Mouse (Mus musculus) splenic B cell, adult 2 months (primary cell): ENCODE data around the gene Mfsd6l.

ENCODE experiments used
- DNase-seq: peaks from one replicate; pipeline ENCODE4 v3.0.0-alpha.2; 2011; ENCODE audit warnings: low read depth, low spot score
- H3K27me3 ChIP-seq: 2 replicates; pipeline ENCODE4 v1.6.1; 2012; ENCODE audit warnings: mild to moderate bottlenecking, low read length, moderate library complexity, mixed read lengths; ENCODE audit not compliant: control insufficient read depth, poor library complexity, insufficient read depth, severe bottlenecking
- H3K36me3 ChIP-seq: 2 replicates; pipeline ENCODE4 v1.6.1; 2012; ENCODE audit warnings: mild to moderate bottlenecking, low read length, moderate library complexity, mixed read lengths; ENCODE audit not compliant: control insufficient read depth, poor library complexity, insufficient read depth, severe bottlenecking

The Mfsd6l gene

DNA sequence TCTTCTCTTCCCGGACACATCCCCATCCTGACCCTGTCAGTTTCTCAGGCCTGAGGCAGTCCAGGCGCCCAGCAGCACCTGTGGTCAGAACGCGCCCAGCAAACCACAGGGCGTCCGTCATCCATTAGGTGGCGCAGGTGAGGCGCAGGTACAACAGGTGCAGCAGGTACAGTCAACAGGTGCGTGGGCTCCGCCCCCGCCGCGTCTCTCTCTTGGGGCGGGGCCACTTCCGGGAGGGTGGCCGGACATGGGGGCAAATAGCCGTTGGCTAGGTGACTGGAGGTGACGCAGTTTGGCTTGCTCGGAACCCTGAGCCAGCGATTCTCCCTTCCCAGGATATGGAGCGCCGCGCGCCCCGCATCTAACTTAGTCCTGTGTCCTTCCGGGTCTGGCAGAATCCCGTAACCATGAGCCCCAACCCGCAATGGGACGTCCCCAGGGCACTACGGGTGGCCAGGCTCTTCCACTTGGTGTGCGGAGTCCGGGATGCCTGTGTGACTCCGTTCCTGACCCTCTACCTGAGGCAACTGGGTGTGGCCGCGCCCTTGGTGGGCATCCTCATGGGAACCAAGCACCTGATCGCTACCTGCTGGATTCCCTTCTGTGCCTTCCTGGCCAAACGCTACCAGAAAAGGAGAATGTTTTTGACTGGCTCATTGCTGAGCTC is at the start of gene Mfsd6l:
Gene Mfsd6l (plus strand): TSS at position 269 of the 667 bp plus-strand sequence.
- H3K36me3 ChIP-seq: no peaks in the 10 kb centered on the region
- H3K27me3 ChIP-seq: no peaks in the 10 kb centered on the region; the same call in 1 of the 2 replicates
- DNase-seq: peak; percentile 13

DNA sequence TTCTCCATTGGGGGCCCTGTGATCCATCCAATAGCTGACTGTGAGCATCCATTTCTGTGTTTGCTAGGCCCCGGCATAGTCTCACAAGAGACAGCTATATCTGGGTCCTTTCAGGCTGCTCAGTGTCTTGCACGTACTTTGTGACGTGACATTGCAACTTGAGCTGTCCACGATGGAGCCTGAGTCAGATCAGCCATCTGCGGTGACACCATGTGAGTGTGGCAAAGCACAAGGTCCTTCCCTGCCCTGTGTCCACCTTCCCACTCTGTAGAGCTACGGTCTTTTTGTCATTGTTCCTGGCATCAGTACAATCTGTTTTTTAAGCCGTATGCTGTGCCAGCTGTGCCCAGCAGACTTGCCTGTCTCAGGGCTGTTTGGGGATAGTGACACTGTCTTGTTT is 48.7 kb upstream of the Mfsd6l start:
- no peaks in the 10 kb centered on the region for H3K36me3 ChIP-seq
- no peak for DNase-seq
- H3K27me3 ChIP-seq: no peaks in the 10 kb centered on the region

GRCm38 (mm10) chr11:68508619-68509018 is 47.4 kb upstream of the Mfsd6l start:
- Histone ChIP-seq H3K27me3 (no peaks in the 10 kb centered on the region), H3K36me3 (no peaks in the 10 kb centered on the region)
- no peak for DNase-seq

DNA sequence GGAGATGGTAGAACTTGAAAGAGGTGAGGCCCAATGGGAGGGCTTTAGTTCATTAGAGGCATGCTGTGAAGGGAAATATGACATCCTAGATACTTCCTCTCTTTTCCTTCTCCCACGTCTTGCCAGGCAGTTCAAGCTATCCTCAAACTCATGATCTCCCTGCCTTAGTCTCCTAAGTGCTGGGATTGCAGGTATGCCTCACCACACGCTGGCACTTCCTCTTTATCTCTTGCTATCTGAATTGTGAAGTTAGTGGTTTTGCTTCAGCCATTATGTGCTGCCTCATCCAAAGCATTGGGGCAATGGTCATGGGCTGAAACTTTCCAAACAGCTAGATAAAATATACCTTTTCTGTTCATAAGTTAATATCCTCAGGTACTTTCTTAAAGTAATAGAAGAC is 46.8 kb upstream of the Mfsd6l start:
- no peaks in the 10 kb centered on the region for H3K27me3 ChIP-seq
- no peaks in the 10 kb centered on the region for H3K36me3 ChIP-seq
- no peak for DNase-seq

GRCm38 (mm10) chr11:68513969-68514368 is 42.0 kb upstream of the Mfsd6l start:
- no peak for DNase-seq
- H3K36me3 ChIP-seq: no peaks in the 10 kb centered on the region
- H3K27me3 ChIP-seq: no peaks in the 10 kb centered on the region

- no peak for DNase-seq
- Histone ChIP-seq H3K36me3 (no peaks in the 10 kb centered on the region), H3K27me3 (no peaks in the 10 kb centered on the region)
These were observed 36.6 kb upstream of the Mfsd6l start for GRCm38 (mm10) chr11:68519362-68519761.

GRCm38 (mm10) chr11:68519815-68520214 is 36.2 kb upstream of the Mfsd6l start:
- no peaks in the 10 kb centered on the region for H3K36me3 ChIP-seq
- DNase-seq: peak; percentile 49
- no peaks in the 10 kb centered on the region for H3K27me3 ChIP-seq

DNA sequence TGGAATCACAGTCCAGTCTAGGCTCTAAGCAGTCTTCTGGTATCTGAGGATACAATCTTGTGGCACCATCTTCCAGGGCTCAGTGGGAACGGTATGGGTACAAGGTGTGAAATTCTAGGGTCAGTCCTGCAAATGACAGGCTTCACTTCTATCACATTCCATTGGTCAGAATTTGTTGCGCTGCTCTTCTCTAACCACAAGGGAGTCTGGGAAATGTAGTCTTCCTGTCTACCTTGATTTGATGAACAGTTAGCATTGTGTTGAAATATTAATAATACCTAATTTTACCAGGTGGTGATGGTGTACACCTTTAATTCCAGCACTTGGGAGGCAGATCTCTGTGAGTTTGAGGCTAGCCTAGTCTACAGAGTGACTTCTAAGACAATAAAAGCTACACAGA is 35.5 kb upstream of the Mfsd6l start:
- Histone ChIP-seq H3K36me3 (no peaks in the 10 kb centered on the region), H3K27me3 (no peaks in the 10 kb centered on the region)
- DNase-seq: no peak

DNA sequence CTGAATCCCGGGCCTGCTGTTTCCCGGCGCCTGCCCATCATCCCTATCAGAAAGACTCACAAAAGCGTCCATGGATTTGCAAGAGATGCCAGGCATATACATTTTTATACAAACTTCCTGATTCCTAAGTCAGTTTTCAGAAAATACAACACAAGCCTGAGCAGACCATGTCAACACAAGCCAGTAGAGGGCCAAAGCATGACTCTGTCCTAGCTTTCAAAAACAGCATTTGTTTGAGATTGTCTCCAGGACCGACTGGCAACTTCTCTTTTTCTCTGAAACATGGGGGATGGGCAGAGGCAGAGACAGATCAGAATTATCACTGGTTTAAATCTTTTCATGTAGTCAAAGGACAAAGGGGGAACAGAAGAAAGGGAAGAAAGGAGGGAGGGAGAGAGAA is 34.6 kb upstream of the Mfsd6l start:
- DNase-seq: peak; percentile 36
- no peaks in the 10 kb centered on the region for H3K36me3 ChIP-seq

GRCm38 (mm10) chr11:68526441-68526840 is 29.5 kb upstream of the Mfsd6l start:
- Histone ChIP-seq H3K36me3 (no peaks in the 10 kb centered on the region), H3K27me3 (no peaks in the 10 kb centered on the region)
- DNase-seq: no peak

More for the DNA sequence above, 34.6 kb upstream of the Mfsd6l start:
- no peaks in the 10 kb centered on the region for H3K27me3 ChIP-seq

- no peaks in the 10 kb centered on the region for H3K36me3 ChIP-seq
- no peak for DNase-seq
- no peaks in the 10 kb centered on the region for H3K27me3 ChIP-seq
These were observed 24.8 kb upstream of the Mfsd6l start for GRCm38 (mm10) chr11:68531066-68531806.

GRCm38 (mm10) chr11:68531941-68532535 is 23.9 kb upstream of the Mfsd6l start:
- Histone ChIP-seq H3K27me3 (no peaks in the 10 kb centered on the region), H3K36me3 (no peaks in the 10 kb centered on the region)
- DNase-seq: no peak

- DNase-seq: no peak
- no peaks in the 10 kb centered on the region for H3K36me3 ChIP-seq
- no peaks in the 10 kb centered on the region for H3K27me3 ChIP-seq
These were observed 23.2 kb upstream of the Mfsd6l start for GRCm38 (mm10) chr11:68532773-68533172.

DNA sequence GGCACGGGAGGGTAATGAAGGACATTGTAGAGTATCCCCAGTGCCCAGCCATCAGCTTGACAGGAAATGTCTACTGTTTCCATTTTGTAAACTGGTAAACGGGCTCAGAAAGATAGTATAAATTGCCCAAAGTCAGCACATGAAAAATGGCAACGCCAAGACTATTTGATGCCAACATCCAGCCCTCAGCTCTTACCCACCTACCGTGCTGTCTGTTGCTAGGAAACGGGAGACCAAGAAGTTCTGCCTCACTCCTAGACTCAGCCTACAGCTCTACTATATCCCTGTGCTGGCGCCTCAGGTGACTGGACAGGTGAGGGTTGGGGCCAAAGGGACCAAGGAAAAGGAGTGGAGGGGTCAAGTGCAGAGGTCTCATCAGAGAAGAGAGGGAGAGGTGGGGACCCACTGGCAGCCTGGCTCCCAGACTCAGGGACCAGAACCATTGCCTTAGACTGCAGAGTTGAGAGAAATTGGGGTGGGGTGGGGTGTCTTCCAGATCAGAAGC is 22.0 kb upstream of the Mfsd6l start:
- no peaks in the 10 kb centered on the region for H3K27me3 ChIP-seq
- DNase-seq: no peak
- H3K36me3 ChIP-seq: no peaks in the 10 kb centered on the region

- no peak for DNase-seq
- no peaks in the 10 kb centered on the region for H3K27me3 ChIP-seq
- H3K36me3 ChIP-seq: no peaks in the 10 kb centered on the region
These were observed 20.0 kb upstream of the Mfsd6l start for GRCm38 (mm10) chr11:68536026-68536425.
